Mouse (Mus musculus) CH12.LX (cell line): ENCODE measurements around the gene Pcsk1n. TPM values are rescaled to one million over a fixed set of nuclear protein-coding genes. Genes with fewer than 3 reads are reported as not detected.

Experiments
- DNase-seq: peaks from one replicate; pipeline ENCODE4 v3.0.0-alpha.2; 2013; ENCODE audit errors: extremely low read depth
- H3K27ac ChIP-seq: 2 replicates; pipeline ENCODE4 v1.5.1; 2012; ENCODE audit warnings: low read depth, mild to moderate bottlenecking, control low read depth, moderate library complexity; ENCODE audit not compliant: insufficient read depth
- H3K27me3 ChIP-seq: replicated peaks from 2 replicates; pipeline ENCODE3; 2012; ENCODE audit warnings: inconsistent platforms
- H3K36me3 ChIP-seq, 2 experiments: replicated peaks in 1 of 2; 2 replicates each; pipeline versions ENCODE3 to v1.6.1; 2012; ENCODE audit warnings: inconsistent platforms in 1 of 2, low read length in 1 of 2, mild to moderate bottlenecking in 1 of 2, mixed read lengths in 1 of 2, moderate library complexity in 1 of 2; ENCODE audit not compliant: control insufficient read depth in 1 of 2, insufficient read depth in 1 of 2
- H3K4me1 ChIP-seq, 2 experiments: 2 replicates each; pipeline ENCODE4 v1.6.1; 2012; ENCODE audit warnings: inconsistent platforms in 1 of 2, moderate library complexity in 1 of 2; ENCODE audit not compliant: insufficient read depth in 2 of 2, control insufficient read depth in 1 of 2
- H3K4me2 ChIP-seq: 2 replicates; pipeline ENCODE4 v1.6.1; 2012; ENCODE audit warnings: low read depth, mild to moderate bottlenecking, control low read depth; ENCODE audit not compliant: poor library complexity, insufficient read depth, severe bottlenecking
- H3K4me3 ChIP-seq, 3 experiments: fragments of 150-350 bp in 1 of 3; sonication (generic) in 1 of 3; replicated peaks in 1 of 3; 2 replicates each; pipeline versions ENCODE3 to v1.5.1; 2011 to 2012; ENCODE audit warnings: low read depth in 2 of 3, low read length in 2 of 3, mild to moderate bottlenecking in 2 of 3, moderate library complexity in 2 of 3, control low read depth in 1 of 3, improper control_type of control experiment in 1 of 3, inconsistent platforms in 1 of 3, mixed read lengths in 1 of 3; ENCODE audit not compliant: poor library complexity in 1 of 3
- H3K79me2 ChIP-seq: replicated peaks from 2 replicates; pipeline ENCODE4 v1.6.1; 2012; ENCODE audit warnings: mild to moderate bottlenecking, moderate library complexity; ENCODE audit not compliant: control insufficient read depth, poor library complexity, insufficient read depth, severe bottlenecking; ENCODE audit errors: extremely low read depth
- H3K9ac ChIP-seq: 2 replicates; pipeline ENCODE4 v1.6.1; 2012; ENCODE audit warnings: low read depth, mild to moderate bottlenecking, control low read depth, moderate library complexity; ENCODE audit not compliant: insufficient read depth
- H3K9me3 ChIP-seq: replicated peaks from 2 replicates; pipeline ENCODE3; 2012; ENCODE audit warnings: low read length, inconsistent platforms, mixed read lengths
- CHD1 ChIP-seq: IDR thresholded peaks from 2 replicates; pipeline ENCODE4 v1.6.1; 2012; ENCODE audit warnings: low read depth, low read length, improper control_type of control experiment, inconsistent platforms
- CHD2 ChIP-seq: IDR thresholded peaks from 2 replicates; pipeline ENCODE4 v1.6.1; 2011; ENCODE audit warnings: low read length, improper control_type of control experiment
- CTCF ChIP-seq, 2 experiments: IDR thresholded peaks in 1 of 2; conservative IDR thresholded peaks in 1 of 2; 2 replicates each; pipeline ENCODE4 v1.5.1; 2011 to 2012; ENCODE audit warnings: low read depth in 2 of 2, low read length in 2 of 2, improper control_type of control experiment in 1 of 2, inconsistent platforms in 1 of 2, mild to moderate bottlenecking in 1 of 2, moderate library complexity in 1 of 2
- ELF1 ChIP-seq: IDR thresholded peaks from 2 replicates; pipeline ENCODE4 v1.6.1; 2014; ENCODE audit warnings: low read depth, mild to moderate bottlenecking, inconsistent platforms, low read length, improper control_type of control experiment
- EP300 ChIP-seq: IDR thresholded peaks from 2 replicates; pipeline ENCODE4 v1.6.1; 2011; ENCODE audit warnings: low read length, improper control_type of control experiment
- ETS1 ChIP-seq: conservative IDR thresholded peaks from 2 replicates; pipeline ENCODE4 v1.6.1; 2012; ENCODE audit warnings: low read depth, mild to moderate bottlenecking, inconsistent platforms, low read length, improper control_type of control experiment, moderate library complexity
- GABPA ChIP-seq: IDR thresholded peaks from 2 replicates; pipeline ENCODE4 v1.6.1; 2012; ENCODE audit warnings: low read depth, low read length, improper control_type of control experiment, inconsistent platforms; ENCODE audit not compliant: insufficient replicate concordance
- HCFC1 ChIP-seq: IDR thresholded peaks from 2 replicates; pipeline ENCODE4 v1.6.1; 2012; ENCODE audit warnings: low read depth, mild to moderate bottlenecking, inconsistent platforms, low read length, improper control_type of control experiment
- JUN ChIP-seq: IDR thresholded peaks from 2 replicates; pipeline ENCODE4 v1.6.1; 2011; ENCODE audit warnings: low read depth, mild to moderate bottlenecking, low read length, improper control_type of control experiment, moderate library complexity; ENCODE audit not compliant: insufficient read depth
- JUND ChIP-seq: conservative IDR thresholded peaks from 2 replicates; pipeline ENCODE4 v1.6.1; 2011; ENCODE audit warnings: low read depth, low read length, improper control_type of control experiment
- KAT2A ChIP-seq: IDR thresholded peaks from 2 replicates; pipeline ENCODE4 v1.6.1; 2012; ENCODE audit warnings: low read length, improper control_type of control experiment, inconsistent platforms; ENCODE audit not compliant: insufficient replicate concordance
- MAFK ChIP-seq: IDR thresholded peaks from 2 replicates; pipeline ENCODE4 v1.6.1; 2011; ENCODE audit warnings: low read length, improper control_type of control experiment; ENCODE audit not compliant: insufficient replicate concordance
- MAZ ChIP-seq: IDR thresholded peaks from 2 replicates; pipeline ENCODE4 v1.6.1; 2012; ENCODE audit warnings: low read depth, mild to moderate bottlenecking, inconsistent platforms, low read length, improper control_type of control experiment, moderate library complexity
- MXI1 ChIP-seq: IDR thresholded peaks from 2 replicates; pipeline ENCODE4 v1.6.1; 2011; ENCODE audit warnings: mild to moderate bottlenecking, low read depth, low read length, improper control_type of control experiment
- MYC ChIP-seq: IDR thresholded peaks from 2 replicates; pipeline ENCODE4 v1.6.1; 2011; ENCODE audit warnings: low read depth, mild to moderate bottlenecking, improper control_type of control experiment, low read length
- NELFE ChIP-seq: IDR thresholded peaks from 2 replicates; pipeline ENCODE4 v1.6.1; 2011; ENCODE audit warnings: low read depth, low read length, improper control_type of control experiment
- RAD21 ChIP-seq: IDR thresholded peaks from 2 replicates; pipeline ENCODE4 v1.6.1; 2011; ENCODE audit warnings: low read depth, mild to moderate bottlenecking, low read length, improper control_type of control experiment, moderate library complexity
- SIN3A ChIP-seq: IDR thresholded peaks from 2 replicates; pipeline ENCODE4 v1.6.1; 2012; ENCODE audit warnings: low read length, improper control_type of control experiment, inconsistent platforms
- SMC3 ChIP-seq: IDR thresholded peaks from 2 replicates; pipeline ENCODE4 v1.6.1; 2011; ENCODE audit warnings: low read depth, low read length, improper control_type of control experiment
- TCF12 ChIP-seq: IDR thresholded peaks from 2 replicates; pipeline ENCODE4 v1.6.1; 2014; ENCODE audit warnings: low read depth, mild to moderate bottlenecking, inconsistent platforms, low read length, improper control_type of control experiment
- UBTF ChIP-seq: IDR thresholded peaks from 2 replicates; pipeline ENCODE4 v1.6.1; 2012; ENCODE audit warnings: low read depth, mild to moderate bottlenecking, inconsistent platforms, low read length, improper control_type of control experiment, moderate library complexity
- ZMIZ1 ChIP-seq: IDR thresholded peaks from 2 replicates; pipeline ENCODE4 v1.6.1; 2012; ENCODE audit warnings: low read depth, mild to moderate bottlenecking, inconsistent platforms, low read length, improper control_type of control experiment
- ZNF384 ChIP-seq: IDR thresholded peaks from 2 replicates; pipeline ENCODE4 v1.6.1; 2012; ENCODE audit warnings: low read depth, low read length, improper control_type of control experiment, inconsistent platforms
- dilution Hi-C: fragments of 300-500 bp; cut with MboI; formaldehyde crosslinking; loops from 2 replicates; pipeline ENCODE4 v1.14.3; 2020; ENCODE audit warnings: low sequenced_read_pairs; ENCODE audit not compliant: extremely low pct_unique_long_range_greater_than_20kb, extremely low pct_ligation_motif_present
- in situ Hi-C: fragments of 300-500 bp; cut with MboI; formaldehyde crosslinking; loops from 3 replicates; pipeline ENCODE4 v1.14.3; 2019; ENCODE audit warnings: low sequenced_read_pairs, low pct_ligation_motif_present, low pct_unique_long_range_greater_than_20kb, mixed read lengths
- polyA plus RNA-seq: library from polyadenylated mRNA; unstranded; fragments of >175 nt; gene quantifications from 2 replicates; pipeline ENCODE4 v1.2.1, GENCODE M21; 2012; ENCODE audit warnings: low read depth; ENCODE audit not compliant: insufficient read length
- total RNA-seq, 2 experiments: library from RNA; depleted of rRNA; stranded (reverse); fragments of 300-350 nt in 1 of 2; fragments of >200 nt in 1 of 2; gene quantifications; 2 replicates each; pipeline ENCODE4 v1.2.3; 2012 to 2014

The Pcsk1n gene
- total and polyA plus RNA-seq, 3 experiments = not detected

DNA sequence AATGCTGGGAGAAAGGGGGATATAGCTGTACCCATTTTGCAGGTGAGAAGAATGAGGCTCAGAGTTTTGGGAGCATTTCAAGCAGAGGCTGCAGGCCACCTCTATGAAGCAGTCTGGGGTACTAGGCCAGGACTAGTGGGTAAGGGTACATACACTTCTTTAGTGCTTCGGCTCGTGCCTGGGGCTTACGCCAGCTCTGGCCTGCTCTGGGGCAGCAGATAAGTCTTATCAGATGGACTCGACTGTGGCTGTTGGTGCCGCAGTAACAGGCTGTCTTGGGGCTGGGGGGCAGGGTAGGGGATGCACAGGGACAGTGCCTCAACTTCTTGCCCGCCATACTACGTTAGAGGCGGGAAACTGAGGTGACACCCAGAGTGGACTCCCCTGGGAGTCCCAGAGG is 48.6 kb downstream of the Pcsk1n start:
- no peak overlapping the region for H3K4me3 ChIP-seq

DNA sequence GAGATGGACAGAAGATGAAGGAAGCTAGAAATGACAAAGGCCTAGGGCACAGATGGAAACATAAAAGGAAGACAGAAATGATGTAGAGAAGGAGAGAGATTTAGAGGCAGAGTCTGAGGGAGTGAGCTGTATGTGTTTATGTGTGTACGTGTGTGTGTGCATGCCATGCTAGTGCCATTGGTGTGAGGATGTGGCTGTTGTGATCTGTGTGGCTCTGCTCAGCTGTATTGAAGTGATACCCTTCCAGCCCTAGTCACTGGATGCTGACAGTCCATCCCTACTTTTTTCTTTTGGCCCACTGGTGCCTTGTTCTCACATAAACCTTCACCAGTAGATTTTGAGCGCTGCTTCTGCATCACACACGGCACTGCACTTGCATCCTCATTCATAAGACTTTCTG is 49.3 kb downstream of the Pcsk1n start:
- no peaks in the 10 kb centered on the region for H3K36me3 ChIP-seq
- no peak overlapping the region for H3K27ac ChIP-seq
- H3K9ac ChIP-seq = no peak overlapping the region
- H3K9me3 ChIP-seq = no peaks in the 10 kb centered on the region
- DNase-seq = no peak
- H3K79me2 ChIP-seq = no peaks in the 10 kb centered on the region
- H3K27me3 ChIP-seq = no peaks in the 10 kb centered on the region
- in situ Hi-C loops (no loop called here), dilution Hi-C loops (no loop called here)
- peaks cover 0 to 3% of the 10 kb centered on the region in 2 experiments; a peak in 2 of 4 replicates for H3K4me1 ChIP-seq
- TF ChIP-seq JUN (no peak), EP300 (no peak)
- no peak overlapping the region for H3K4me3 ChIP-seq
- no peak overlapping the region for H3K4me2 ChIP-seq

More for the DNA sequence above, 48.6 kb downstream of the Pcsk1n start:
- Histone ChIP-seq H3K27ac (no peak overlapping the region), H3K36me3 (no peaks in the 10 kb centered on the region), H3K79me2 (no peaks in the 10 kb centered on the region), H3K4me1 (peaks cover 3 to 9% of the 10 kb centered on the region in 2 experiments; a peak in 3 of 4 replicates), H3K27me3 (no peaks in the 10 kb centered on the region), H3K9ac (no peak overlapping the region), H3K4me2 (no peak overlapping the region), H3K9me3 (no peaks in the 10 kb centered on the region)
- DNase-seq = no peak
- dilution Hi-C loops = no loop called here
- in situ Hi-C loops = no loop called here
- no peak for TF ChIP-seq JUN
- no peak for TF ChIP-seq MAFK
- no peak for TF ChIP-seq SIN3A
- no peak for TF ChIP-seq MAZ
- no peak for TF ChIP-seq NELFE
- TF ChIP-seq MXI1 = no peak
- no peak for TF ChIP-seq TCF12
- TF ChIP-seq CHD2 = no peak
- no peak for TF ChIP-seq UBTF

DNA sequence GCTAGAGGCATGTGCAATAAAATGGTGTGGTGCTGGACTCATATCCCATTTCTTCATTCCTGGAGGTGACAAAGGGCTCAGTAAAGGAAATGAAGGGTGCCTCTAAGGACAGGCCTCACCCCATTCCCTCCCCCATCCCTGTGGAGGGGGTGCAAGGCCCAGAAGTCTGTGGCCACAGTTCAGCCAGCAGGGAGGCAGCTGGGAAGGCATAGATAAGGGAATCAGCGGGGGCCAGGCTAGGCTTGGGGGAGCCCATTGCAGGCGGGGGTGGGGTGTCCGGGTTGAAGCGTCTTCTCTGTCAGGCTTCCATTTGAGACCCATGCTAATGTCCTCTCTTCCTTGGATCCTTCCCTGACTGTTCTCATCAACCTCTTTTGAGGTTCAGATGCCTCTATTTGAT is 51.7 kb downstream of the Pcsk1n start:
- Histone ChIP-seq H3K9ac (no peak overlapping the region), H3K4me3 (no peak overlapping the region), H3K9me3 (no peaks in the 10 kb centered on the region), H3K36me3 (no peaks in the 10 kb centered on the region), H3K27ac (no peak overlapping the region), H3K27me3 (no peaks in the 10 kb centered on the region), H3K4me2 (no peak overlapping the region), H3K79me2 (no peaks in the 10 kb centered on the region), H3K4me1 (no peaks in the 10 kb centered on the region)
- no peak for DNase-seq
- no peak for TF ChIP-seq JUN
- no peak for TF ChIP-seq MYC
- no peak for TF ChIP-seq ZMIZ1
- TF ChIP-seq SMC3 = no peak
- TF ChIP-seq EP300 = no peak
- TF ChIP-seq ETS1 = no peak
- TF ChIP-seq RAD21 = no peak
- no peak for TF ChIP-seq TCF12
- TF ChIP-seq ELF1 = no peak
- TF ChIP-seq MAZ = no peak
- no peak for TF ChIP-seq JUND
- TF ChIP-seq HCFC1 = no peak
- no peak for TF ChIP-seq CHD2
- no peak for TF ChIP-seq NELFE
- no peak for TF ChIP-seq KAT2A
- TF ChIP-seq CHD1 = no peak
- no peak for TF ChIP-seq CTCF (conservative IDR thresholded peaks at IDR 0.05 in 1 of 2, IDR thresholded peaks at IDR 0.05 in 1 of 2; ENCODE audit: low read depth in 2 of 2, low read length in 2 of 2)
- no peak for TF ChIP-seq ZNF384
- TF ChIP-seq GABPA = no peak
- dilution Hi-C loops = no loop called here
- in situ Hi-C loops = no loop called here
